ENCODE assay signal across 9 mouse cellular contexts in genomic region chr6:31518338-31518698, GRCm38 (mm10). TPM values are rescaled to one million over a fixed set of nuclear protein-coding genes. Genes with fewer than 3 reads are reported as not detected.
DNase-seq lines count a peak whose midpoint lies in the region; ATAC-seq lines count a peak whose summit lies in the region.
"Had no signal": no experiment of that assay in that cellular context is flagged by ENCODE, and none has a peak within 500 bp of the region (broad histone marks: within the 10 kb centered on the region; RNA-seq: fewer than 3 reads in every experiment).

No protein-coding gene starts in this region.

- no peak overlapping the region for H3K4me2 ChIP-seq in liver, embryonic 16.5 days (ENCODE audit: low read depth, low read length)
- H3K4me2 ChIP-seq in midbrain, embryonic 13.5 days (replicated peaks), result no peak overlapping the region
- H3K4me2 ChIP-seq: limb, embryonic 12.5 days had no signal

- peak overlapping the region; percentile 53 for H3K27ac ChIP-seq in liver, embryonic 16.5 days (ENCODE audit: low read length)
- H3K27ac ChIP-seq in midbrain, embryonic 13.5 days, result no peak overlapping the region
- H3K27ac ChIP-seq: limb, embryonic 12.5 days had no signal

- H3K9ac ChIP-seq in liver, embryonic 16.5 days (ENCODE audit: low read depth, low read length), result no peak overlapping the region
- H3K9ac ChIP-seq in midbrain, embryonic 13.5 days (replicated peaks), result no peak overlapping the region
- H3K9ac ChIP-seq: limb, embryonic 12.5 days had no signal

- no peaks in the 10 kb centered on the region for H3K9me3 ChIP-seq in liver, embryonic 16.5 days (replicated peaks; ENCODE audit: control insufficient read depth, low read length)
- H3K9me3 ChIP-seq in midbrain, embryonic 13.5 days, result no peaks in the 10 kb centered on the region
- H3K9me3 ChIP-seq: limb, embryonic 12.5 days had no signal

- peaks cover 25% of the 10 kb centered on the region for H3K4me1 ChIP-seq in liver, embryonic 16.5 days (ENCODE audit: control insufficient read depth, low read depth, low read length)
- H3K4me1 ChIP-seq in midbrain, embryonic 13.5 days (replicated peaks), result peaks cover 15% of the 10 kb centered on the region

- DNase-seq in 3134 (ENCODE audit: extremely low read depth, insufficient read length, low spot score) (peak; percentile 70), 416B (ENCODE audit: low read depth) (peak; percentile 98)
- peak; percentile 63 to 65 for DNase-seq in heart, adult 9 months (ENCODE audit: low spot score in 2 of 2)
- DNase-seq in embryo, embryonic 9.5 days (ENCODE audit: extremely low spot score), result no peak
- DNase-seq in right cerebral cortex, adult 2 months (ENCODE audit: low spot score in 2 of 2), result no peak
- DNase-seq: right cerebral cortex, postnatal 14 days had no signal

- peak; percentile 16 for ATAC-seq in liver, embryonic 16.5 days (ENCODE audit: low read depth)
- no peak for ATAC-seq in midbrain, embryonic 13.5 days

- H3K36me3 ChIP-seq in liver, embryonic 16.5 days (ENCODE audit: control insufficient read depth, insufficient read depth), result no peaks in the 10 kb centered on the region; the same call in 1 of the 2 replicates
- peaks cover 8% of the 10 kb centered on the region for H3K36me3 ChIP-seq in midbrain, embryonic 13.5 days

- no peaks in the 10 kb centered on the region for H3K27me3 ChIP-seq in liver, embryonic 16.5 days (ENCODE audit: control insufficient read depth, insufficient read depth, low read depth, low read length)
- H3K27me3 ChIP-seq in midbrain, embryonic 13.5 days, result no peaks in the 10 kb centered on the region
- H3K27me3 ChIP-seq: limb, embryonic 12.5 days had no signal

- WGBS in liver, embryonic 16.5 days (ENCODE audit: insufficient replicate concordance), result 32% methylated on average over 2 of the region's 2 CpGs
- 88% methylated on average over 2 of the region's 2 CpGs for WGBS in midbrain, embryonic 13.5 days

- H3K4me3 ChIP-seq in liver, embryonic 16.5 days (ENCODE audit: low read depth, low read length), result no peak overlapping the region
- H3K4me3 ChIP-seq in midbrain, embryonic 13.5 days (replicated peaks), result no peak overlapping the region
- H3K4me3 ChIP-seq: limb, embryonic 12.5 days had no signal

RNA-seq across cellular contexts. Expression of gene Podxl, which starts 45.5 kb away (rescaled TPM):
- 3.5 and 4.3 TPM in 2 replicates for polyA plus RNA-seq in liver, embryonic 16.5 days (2015; fragmentation: Nextera tagmentation; extraction: Ambion mirVana)
- 12.3 and 14.1 TPM in 2 replicates for polyA plus RNA-seq in midbrain, embryonic 13.5 days (2015; fragmentation: Nextera tagmentation; extraction: Ambion mirVana)

Comparison
In these comparisons a context has a peak if more than half of its experiments do, and no peak if none do; other contexts are left out.
1. DNase-seq: peak in 3134 (single experiment), 416B (single experiment) and heart, adult 9 months (2 of 2); none in embryo, embryonic 9.5 days (single experiment) and right cerebral cortex, adult 2 months (0 of 2).